Mouse (Mus musculus) ES-Bruce4 (cell line): ENCODE results near the gene Pde6c. TPM values are rescaled to one million over a fixed set of nuclear protein-coding genes. Genes with fewer than 3 reads are reported as not detected.

ENCODE experiments used
- H3K27ac ChIP-seq: 2 replicates; pipeline ENCODE4 v1.5.1; 2012; ENCODE audit warnings: low read length, inconsistent platforms; ENCODE audit not compliant: insufficient read depth
- H3K27me3 ChIP-seq: 2 replicates; pipeline ENCODE4 v1.6.1; 2012; ENCODE audit warnings: mild to moderate bottlenecking, low read length, inconsistent platforms; ENCODE audit not compliant: control insufficient read depth, poor library complexity, insufficient read depth, severe bottlenecking
- H3K36me3 ChIP-seq: 2 replicates; pipeline ENCODE4 v1.6.1; 2012; ENCODE audit warnings: inconsistent platforms, mild to moderate bottlenecking, low read length, moderate library complexity; ENCODE audit not compliant: control insufficient read depth, poor library complexity, insufficient read depth, severe bottlenecking
- H3K4me1 ChIP-seq: one replicate; pipeline ENCODE4 v1.8.1; 2011; ENCODE audit warnings: low read length; ENCODE audit not compliant: control insufficient read depth, insufficient read depth
- H3K4me3 ChIP-seq: 2 replicates; pipeline ENCODE4 v1.5.1; 2011; ENCODE audit warnings: low read depth, mild to moderate bottlenecking, low read length
- H3K9ac ChIP-seq: 2 replicates; pipeline ENCODE4 v1.6.1; 2012; ENCODE audit warnings: low read depth, mild to moderate bottlenecking, inconsistent platforms; ENCODE audit not compliant: poor library complexity, severe bottlenecking
- H3K9me3 ChIP-seq: replicated peaks from 2 replicates; pipeline ENCODE4 v1.6.1; 2012; ENCODE audit warnings: mild to moderate bottlenecking, low read length, inconsistent platforms; ENCODE audit not compliant: control insufficient read depth, poor library complexity, insufficient read depth, severe bottlenecking
- CTCF ChIP-seq: IDR thresholded peaks from one replicate; pipeline ENCODE4 v1.8.1; 2011; ENCODE audit warnings: low read depth, low read length
- EP300 ChIP-seq: IDR thresholded peaks from 2 replicates; pipeline ENCODE4 v1.6.1; 2011; ENCODE audit warnings: low read depth, low read length; ENCODE audit not compliant: insufficient read depth
- POLR2A ChIP-seq: IDR thresholded peaks from one replicate; pipeline ENCODE4 v1.8.1; 2011; ENCODE audit warnings: low read length; ENCODE audit not compliant: insufficient read depth
- polyA plus RNA-seq: library from polyadenylated mRNA; stranded (reverse); fragments of >200 nt; gene quantifications from 2 replicates; pipeline ENCODE4 v1.2.4, GENCODE M21; 2011; ENCODE audit warnings: low read depth; ENCODE audit not compliant: missing spikeins, insufficient read depth, insufficient read length

Pde6c gene
- polyA plus RNA-seq, 1 experiment: not detected

- Histone ChIP-seq H3K27me3 (no peaks in the 10 kb centered on the region), H3K4me3 (peak overlapping the region; percentile 69), H3K4me1 (no peaks in the 10 kb centered on the region), H3K36me3 (no peaks in the 10 kb centered on the region), H3K9ac (peak overlapping the region; percentile 28), H3K27ac (no peak overlapping the region), H3K9me3 (0 out of 2 replicates have a peak, but pooled peaks cover 4% of the 10 kb centered on the region)
- no peak for TF ChIP-seq CTCF
- no peak for TF ChIP-seq POLR2A
- no peak for TF ChIP-seq EP300
Observed at GRCm38 (mm10) chr19:38224685-38225060, 92.1 kb downstream of the Pde6c start.

GRCm38 (mm10) chr19:38228699-38229098 lies 96.1 kb downstream of the Pde6c start:
- no peak overlapping the region for H3K27ac ChIP-seq
- H3K9me3 ChIP-seq: 0 out of 2 replicates have a peak, but pooled peaks cover 4% of the 10 kb centered on the region
- no peaks in the 10 kb centered on the region for H3K36me3 ChIP-seq
- TF ChIP-seq EP300 (no peak), CTCF (peak; percentile 52), POLR2A (no peak)
- H3K9ac ChIP-seq: no peak overlapping the region
- no peaks in the 10 kb centered on the region for H3K27me3 ChIP-seq
- H3K4me3 ChIP-seq: no peak overlapping the region
- no peaks in the 10 kb centered on the region for H3K4me1 ChIP-seq

- TF ChIP-seq CTCF: no peak
- no peak for TF ChIP-seq POLR2A
- no peak for TF ChIP-seq EP300
- Histone ChIP-seq H3K9me3 (0 out of 2 replicates have a peak, but pooled peaks cover 4% of the 10 kb centered on the region), H3K27ac (no peak overlapping the region), H3K4me3 (no peak overlapping the region), H3K27me3 (no peaks in the 10 kb centered on the region), H3K9ac (no peak overlapping the region), H3K36me3 (no peaks in the 10 kb centered on the region), H3K4me1 (no peaks in the 10 kb centered on the region)
Observed at GRCm38 (mm10) chr19:38232087-38232486, 99.5 kb downstream of the Pde6c start.

GRCm38 (mm10) chr19:38232516-38232915 lies 99.9 kb downstream of the Pde6c start:
- Histone ChIP-seq H3K27ac (no peak overlapping the region), H3K9ac (no peak overlapping the region), H3K4me1 (no peaks in the 10 kb centered on the region), H3K27me3 (no peaks in the 10 kb centered on the region), H3K36me3 (no peaks in the 10 kb centered on the region), H3K9me3 (0 out of 2 replicates have a peak, but pooled peaks cover 4% of the 10 kb centered on the region), H3K4me3 (no peak overlapping the region)
- TF ChIP-seq CTCF (no peak), EP300 (no peak), POLR2A (no peak)

Other genes with a start within 250 kb of the Pde6c start
- gene Myof, start 89.2 kb upstream of the Pde6c start, polyA plus RNA-seq: 23.1 and 25.2 TPM in 2 replicates
- 70.4 and 75.1 TPM in 2 replicates for gene Cep55, start 77.8 kb upstream of the Pde6c start, polyA plus RNA-seq
- gene Ffar4, start 35.7 kb upstream of the Pde6c start, polyA plus RNA-seq: not detected in 2 replicates
- gene Rbp4, start 7.5 kb upstream of the Pde6c start, polyA plus RNA-seq: 1.2 and 2.0 TPM in 2 replicates
- gene Fra10ac1, start 91.4 kb downstream of the Pde6c start, polyA plus RNA-seq: 46.0 and 48.1 TPM in 2 replicates
- gene Lgi1, start 131.8 kb downstream of the Pde6c start, polyA plus RNA-seq: 28.1 and 32.6 TPM in 2 replicates